In the genomic region with DNA sequence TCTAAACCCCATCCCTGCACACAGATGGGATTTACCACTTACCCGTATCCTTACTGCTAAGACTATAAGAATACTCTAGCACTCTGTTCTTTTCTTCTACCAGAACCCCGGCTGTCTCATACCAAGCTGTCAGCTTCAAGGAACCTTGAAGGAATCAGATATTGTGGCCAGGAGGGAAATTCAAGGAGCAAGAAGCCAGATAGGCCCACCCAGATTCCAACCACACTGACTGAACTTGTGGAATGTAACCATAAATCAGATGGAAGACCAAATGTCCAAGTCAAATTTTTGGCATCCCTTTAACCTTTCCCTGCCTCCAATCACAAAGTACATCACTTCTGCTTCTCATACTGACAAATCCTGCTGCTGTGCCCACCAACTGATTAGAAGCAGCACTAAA, we compare ENCODE assay signal across 12 mouse cellular contexts.
"Had no signal": no experiment of that assay in that cellular context is flagged by ENCODE, and none has a peak within 500 bp of the region (broad histone marks: within the 10 kb centered on the region; RNA-seq: fewer than 3 reads in every experiment).

No protein-coding gene starts in this region.

- H3K4me2 ChIP-seq: intestine, embryonic 15.5 days; limb, embryonic 15.5 days; liver, embryonic 12.5 days; midbrain, embryonic 13.5 days; neural tube, embryonic 15.5 days had no signal

- H3K4me3 ChIP-seq: intestine, embryonic 15.5 days; layer of hippocampus, adult 2 months; limb, embryonic 15.5 days; liver, embryonic 12.5 days; midbrain, embryonic 13.5 days; myocyte; neural tube, embryonic 15.5 days had no signal

- H3K36me3 ChIP-seq: intestine, embryonic 15.5 days; limb, embryonic 15.5 days; liver, embryonic 12.5 days; midbrain, embryonic 13.5 days; neural tube, embryonic 15.5 days had no signal

- H3K4me1 ChIP-seq: intestine, embryonic 15.5 days; limb, embryonic 15.5 days; liver, embryonic 12.5 days; midbrain, embryonic 13.5 days; neural tube, embryonic 15.5 days had no signal

- ATAC-seq: intestine, embryonic 15.5 days; liver, embryonic 12.5 days; midbrain, embryonic 13.5 days had no signal

- H3K27me3 ChIP-seq: intestine, embryonic 15.5 days; limb, embryonic 15.5 days; midbrain, embryonic 13.5 days; neural tube, embryonic 15.5 days had no signal

- H3K9me3 ChIP-seq: intestine, embryonic 15.5 days; limb, embryonic 15.5 days; liver, embryonic 12.5 days; midbrain, embryonic 13.5 days; neural tube, embryonic 15.5 days had no signal

- DNase-seq: kidney, adult 9 months; left cerebral cortex, postnatal 4 days; right cerebral cortex, adult 18-20 months; right cerebral cortex, postnatal 25 days; thymus, postnatal 36 days had no signal

- H3K27ac ChIP-seq: intestine, embryonic 15.5 days; layer of hippocampus, adult 2 months; limb, embryonic 15.5 days; liver, embryonic 12.5 days; midbrain, embryonic 13.5 days; neural tube, embryonic 15.5 days had no signal

- H3K9ac ChIP-seq: intestine, embryonic 15.5 days; limb, embryonic 15.5 days; liver, embryonic 12.5 days; midbrain, embryonic 13.5 days; neural tube, embryonic 15.5 days had no signal
